Mouse (Mus musculus) monocyte, adult 59 days (primary cell): ENCODE measurements around the gene AC141477.1. TPM values are rescaled to one million over a fixed set of nuclear protein-coding genes. Genes with fewer than 3 reads are reported as not detected.

Source experiments
- total RNA-seq, 2 experiments: library from RNA; stranded (reverse); gene quantifications; one replicate each; pipeline ENCODE4 v1.2.4; 2023

The AC141477.1 gene
- total RNA-seq: 10 to 100 TPM in 1 of 2 experiments, 1 to 10 TPM in 1; 6.7 to 20.5 TPM

GRCm38 (mm10) chr10:76440281-76440680 is at the start of gene AC141477.1:
AC141477.1 (minus strand) TSS chr10:76440444.

GRCm38 (mm10) chr10:76468203-76469162 is 28.2 kb upstream of the AC141477.1 start, which contains the start of the genes Mcm3ap and Ybey:
Mcm3ap (plus strand) TSS chr10:76468927.
Ybey (minus strand) TSS chr10:76469114.

GRCm38 (mm10) chr10:76448851-76449250 is 8.6 kb upstream of the AC141477.1 start, which contains the start of gene 2610028H24Rik:
2610028H24Rik (plus strand) TSS chr10:76449081.

GRCm38 (mm10) chr10:76442178-76443088 is 2.2 kb upstream of the AC141477.1 start, which contains the start of gene Pcnt:
Pcnt (minus strand) TSS chr10:76442786.

Other genes starting within 250 kb of the AC141477.1 start
- gene Prmt2, start 202.6 kb downstream of the AC141477.1 start, total RNA-seq: 1 to 10 TPM; 3.7 to 4.7 TPM
- gene S100b, start 186.6 kb downstream of the AC141477.1 start, total RNA-seq: not detected
- gene Dip2a, start 95.2 kb downstream of the AC141477.1 start, total RNA-seq: 10 to 100 TPM in 1 of 2 experiments, 1 to 10 TPM in 1; 8.3 to 11.4 TPM
- 10 to 100 TPM; 35.4 to 39.2 TPM for gene Pcnt, start 2.3 kb upstream of the AC141477.1 start, total RNA-seq
- gene 2610028H24Rik, start 8.6 kb upstream of the AC141477.1 start, total RNA-seq: not detected
- 10 to 100 TPM; 34.7 to 38.6 TPM for gene Mcm3ap, start 28.5 kb upstream of the AC141477.1 start, total RNA-seq
- gene Ybey, start 28.7 kb upstream of the AC141477.1 start, total RNA-seq: 1 to 10 TPM in 1 of 2 experiments, under 1 TPM in 1; 0.89 to 1.7 TPM
- 10 to 100 TPM in 1 of 2 experiments, 1 to 10 TPM in 1; 9.1 to 17.3 TPM for gene Lss, start 91.1 kb upstream of the AC141477.1 start, total RNA-seq
- not detected for gene Spatc1l, start 121.8 kb upstream of the AC141477.1 start, total RNA-seq
- not detected for gene Ftcd, start 135.2 kb upstream of the AC141477.1 start, total RNA-seq
- under 1 TPM; 0.45 to 0.52 TPM for gene Col6a2, start 183.2 kb upstream of the AC141477.1 start, total RNA-seq